Mouse (Mus musculus) cerebral cortex, adult 2 months (tissue): ENCODE measurements around the gene Tmem156.

Source experiments
- WGBS: fragments of 180-500 bp; shearing (Covaris S2); methylation state at CpG from one replicate; pipeline ENCODE4 v1.1.7; 2018; 5-methylcytosine and 5-hydroxymethylcytosine counted together

Gene Tmem156

GRCm38 (mm10) chr5:65091921-65092320 is at the start of gene Tmem156:
Tmem156 (minus strand) TSS chr5:65092132.
- WGBS: 66% methylated on average over 5 of the region's 5 CpGs

DNA sequence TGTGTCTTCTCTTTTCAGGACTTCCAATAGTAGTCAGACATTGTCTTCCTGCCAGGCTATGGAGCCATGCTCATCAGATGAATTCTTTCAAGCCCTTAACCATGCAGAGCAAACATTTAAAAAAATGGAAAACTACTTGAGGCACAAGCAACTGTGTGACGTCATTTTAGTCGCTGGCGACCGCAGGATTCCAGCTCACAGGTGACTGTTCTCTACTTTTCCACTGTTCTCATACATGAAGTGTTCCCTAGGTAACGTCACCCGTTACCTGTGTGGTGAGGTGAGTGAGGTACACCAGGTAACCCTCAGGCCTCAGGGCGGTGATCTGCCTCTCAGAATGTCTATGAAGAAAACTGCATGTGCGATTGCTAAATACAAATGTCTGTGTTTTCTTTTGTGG is 49.3 kb upstream of the Tmem156 start:
- WGBS: 91% methylated on average over 8 of the region's 8 CpGs

DNA sequence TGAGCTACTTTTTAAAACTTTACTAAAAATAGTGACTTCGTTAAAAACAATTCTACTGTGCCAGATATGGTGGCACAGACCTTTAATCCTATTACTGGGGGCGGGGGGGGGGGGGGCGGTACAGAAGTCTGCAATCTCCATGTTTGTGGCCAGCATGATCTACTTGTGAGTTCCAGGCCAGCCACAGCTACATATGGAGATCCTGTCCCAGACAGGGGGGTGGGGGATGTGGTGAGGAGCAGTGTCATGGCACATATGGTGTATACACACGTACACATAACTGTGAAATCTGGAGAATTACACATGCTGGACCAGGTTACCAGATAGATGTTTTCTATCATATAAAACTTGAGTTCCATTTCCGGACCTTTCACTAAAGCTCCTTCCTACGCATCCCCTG is 45.1 kb upstream of the Tmem156 start:
- 60% methylated on average over 6 of the region's 6 CpGs for WGBS

DNA sequence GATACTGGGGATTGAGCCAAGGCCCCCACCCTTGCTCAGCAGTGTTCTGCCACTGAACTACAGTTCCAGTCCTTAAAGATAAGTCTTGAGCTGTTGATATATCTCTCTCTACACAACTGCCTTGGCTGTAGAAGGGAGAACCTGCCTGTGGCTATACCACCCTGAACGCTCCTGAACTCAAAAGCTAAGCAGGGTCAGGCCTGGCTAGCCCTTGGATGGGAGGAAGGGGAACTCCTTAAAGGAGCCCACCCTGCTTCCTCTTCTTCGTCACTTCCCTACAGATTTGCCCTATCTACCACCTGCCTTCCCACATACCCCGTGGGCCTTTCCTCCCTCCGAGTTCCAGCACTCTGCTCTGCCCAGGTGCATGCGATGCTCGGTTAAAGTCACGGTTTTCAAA is 44.2 kb upstream of the Tmem156 start:
- 76% methylated on average over 7 of the region's 7 CpGs for WGBS

DNA sequence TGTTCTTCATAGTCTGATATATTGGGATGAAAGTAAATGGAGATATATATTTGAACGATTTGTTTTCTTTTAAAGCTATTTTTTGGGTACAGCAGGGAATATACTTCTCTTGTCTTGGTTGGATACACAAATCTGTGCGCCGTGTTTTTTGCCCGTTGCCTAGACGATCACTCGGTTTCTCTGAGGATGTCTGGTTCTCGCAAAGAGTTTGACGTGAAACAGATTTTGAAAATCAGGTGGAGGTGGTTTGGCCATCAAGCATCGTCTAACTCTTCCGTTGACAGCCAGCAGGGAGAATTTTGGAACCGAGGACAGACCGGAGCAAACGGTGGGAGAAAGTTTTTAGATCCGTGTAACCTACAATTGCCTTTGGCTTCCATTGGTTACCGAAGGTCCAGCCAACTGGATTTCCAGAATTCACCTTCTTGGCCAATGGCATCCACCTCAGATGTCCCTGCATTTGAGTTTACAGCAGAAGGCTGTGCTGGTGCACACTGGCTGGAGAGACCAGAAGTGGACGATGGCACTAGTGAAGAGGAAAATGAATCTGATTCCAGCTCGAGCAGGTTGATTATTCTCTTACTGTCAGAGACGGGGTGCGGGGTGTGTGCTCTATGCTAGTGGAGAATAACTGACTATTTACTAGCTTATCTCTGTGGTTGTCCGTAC is 39.4 kb upstream of the Tmem156 start:
- 18% methylated on average over 20 of the region's 20 CpGs for WGBS

DNA sequence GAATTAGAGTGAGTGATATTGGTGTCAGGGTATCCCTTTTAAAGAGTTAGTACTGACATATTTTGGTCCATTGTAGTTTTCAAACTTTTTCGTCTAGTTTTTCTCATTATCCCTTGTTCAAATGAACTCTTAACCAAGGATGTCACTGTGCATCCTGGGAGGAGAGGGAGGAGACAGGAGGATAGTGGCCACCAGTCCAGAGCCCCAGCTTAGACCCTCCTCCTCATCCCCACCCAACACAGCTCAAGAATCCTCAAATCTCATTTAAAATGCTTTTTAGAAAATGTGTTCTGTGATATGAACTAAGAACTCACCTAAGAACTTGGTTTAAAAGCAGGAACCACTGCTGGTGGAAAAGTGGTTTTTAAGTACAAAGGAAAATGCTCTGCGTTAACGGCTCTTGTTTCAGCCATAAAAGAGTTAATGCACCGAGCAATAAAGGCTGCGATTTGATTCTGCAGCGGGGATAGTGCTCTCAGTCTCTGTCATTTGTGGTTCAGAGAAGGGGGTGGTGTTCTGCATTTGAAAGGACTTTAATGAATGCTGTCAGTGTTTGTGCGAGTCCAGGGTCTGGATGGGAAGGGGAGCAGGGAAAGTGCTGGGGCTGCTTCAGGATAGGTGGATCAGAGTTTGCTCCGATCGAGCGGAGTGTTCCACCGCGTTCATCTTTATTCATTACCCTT is 38.7 kb upstream of the Tmem156 start:
- WGBS: 10% methylated on average over 12 of the region's 12 CpGs

GRCm38 (mm10) chr5:65128481-65128880 is 36.5 kb upstream of the Tmem156 start:
- 60% methylated on average over 2 of the region's 2 CpGs for WGBS

DNA sequence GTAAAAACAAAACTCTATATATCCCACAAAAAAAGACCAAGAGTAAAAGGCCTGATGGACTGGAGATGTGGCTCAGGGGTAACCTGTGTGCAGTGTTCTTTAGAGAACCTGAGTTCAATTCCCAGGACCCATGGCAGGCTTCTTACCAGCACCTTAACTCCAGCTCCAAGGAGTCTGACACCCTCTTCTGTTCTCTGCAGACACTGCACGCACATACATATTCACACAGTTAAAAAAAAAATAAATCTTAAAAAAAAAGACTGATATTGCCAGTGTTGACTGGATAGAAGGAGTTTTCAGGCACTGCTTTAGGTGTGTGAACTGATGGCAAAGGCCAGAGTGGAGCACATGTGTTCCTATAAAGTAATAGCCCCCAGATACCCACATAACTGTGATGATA is 34.2 kb upstream of the Tmem156 start:
- 95% methylated on average over 1 of the region's 1 CpGs for WGBS

DNA sequence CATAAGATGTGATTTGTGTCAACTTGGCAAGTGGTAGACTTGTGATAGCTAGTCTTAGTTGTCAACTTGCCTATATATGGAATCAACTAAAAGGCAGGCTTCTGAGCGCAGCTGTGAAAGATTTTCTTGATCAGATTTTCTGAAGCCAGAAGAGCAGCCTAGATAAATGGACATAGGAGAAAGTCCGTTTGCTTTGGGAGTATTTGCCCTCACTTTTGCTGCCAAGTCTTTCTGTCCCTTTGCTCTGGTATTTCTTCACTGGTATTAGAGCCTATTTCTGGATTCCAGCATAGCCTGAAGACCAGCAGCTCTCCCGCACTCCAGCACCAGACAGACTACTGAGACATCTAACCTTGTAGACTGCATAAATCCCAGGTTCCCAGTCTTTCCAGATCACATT is 30.7 kb upstream of the Tmem156 start:
- WGBS: 63% methylated on average over 3 of the region's 3 CpGs

- 69% methylated on average over 3 of the region's 3 CpGs for WGBS
Measured at GRCm38 (mm10) chr5:65119918-65120317, 28.0 kb upstream of the Tmem156 start.

GRCm38 (mm10) chr5:65119495-65119894 is 27.6 kb upstream of the Tmem156 start:
- 82% methylated on average over 1 of the region's 1 CpGs for WGBS

GRCm38 (mm10) chr5:65116789-65117188 is 24.9 kb upstream of the Tmem156 start:
- WGBS: 88% methylated on average over 2 of the region's 2 CpGs

DNA sequence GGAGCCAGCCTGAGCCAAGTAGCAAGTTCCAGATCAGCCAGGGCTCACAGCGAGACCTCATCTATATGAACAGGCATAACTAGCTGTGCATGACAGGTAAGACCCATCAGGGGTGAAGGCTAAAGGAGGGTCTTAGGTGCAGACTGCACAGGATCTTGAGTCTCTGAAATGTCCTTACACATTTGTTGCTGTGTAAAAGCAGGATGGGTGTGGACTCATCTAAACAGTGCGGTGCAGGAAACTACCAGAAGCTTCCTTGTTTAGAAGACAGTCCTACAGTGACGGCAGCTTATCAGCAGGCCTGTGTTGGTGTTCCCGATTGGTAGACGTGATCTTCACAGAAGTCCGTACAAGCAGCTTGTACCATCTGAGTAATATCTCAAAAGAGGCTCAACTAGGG is 21.4 kb upstream of the Tmem156 start:
- WGBS: 83% methylated on average over 6 of the region's 6 CpGs

DNA sequence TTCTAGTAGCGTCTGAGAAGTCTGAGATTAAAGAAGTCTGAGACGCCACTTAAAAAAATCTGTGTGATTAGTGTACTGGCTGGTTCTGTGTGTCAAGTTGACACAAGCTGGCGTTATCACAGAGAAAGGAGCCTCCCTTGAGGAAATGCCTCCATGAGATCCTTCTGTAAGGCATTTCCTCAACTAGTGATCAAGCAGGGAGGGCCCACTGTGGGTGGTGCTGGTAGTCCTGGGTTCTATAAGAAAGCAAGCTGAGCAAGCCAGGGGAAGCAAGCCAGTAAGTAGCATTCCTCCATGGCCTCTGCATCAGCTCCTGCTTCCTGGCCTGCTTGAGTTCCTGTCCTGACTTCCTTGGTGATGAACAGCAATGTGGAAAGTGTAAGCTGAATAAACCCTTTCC is 20.3 kb upstream of the Tmem156 start:
- 76% methylated on average over 3 of the region's 3 CpGs for WGBS

DNA sequence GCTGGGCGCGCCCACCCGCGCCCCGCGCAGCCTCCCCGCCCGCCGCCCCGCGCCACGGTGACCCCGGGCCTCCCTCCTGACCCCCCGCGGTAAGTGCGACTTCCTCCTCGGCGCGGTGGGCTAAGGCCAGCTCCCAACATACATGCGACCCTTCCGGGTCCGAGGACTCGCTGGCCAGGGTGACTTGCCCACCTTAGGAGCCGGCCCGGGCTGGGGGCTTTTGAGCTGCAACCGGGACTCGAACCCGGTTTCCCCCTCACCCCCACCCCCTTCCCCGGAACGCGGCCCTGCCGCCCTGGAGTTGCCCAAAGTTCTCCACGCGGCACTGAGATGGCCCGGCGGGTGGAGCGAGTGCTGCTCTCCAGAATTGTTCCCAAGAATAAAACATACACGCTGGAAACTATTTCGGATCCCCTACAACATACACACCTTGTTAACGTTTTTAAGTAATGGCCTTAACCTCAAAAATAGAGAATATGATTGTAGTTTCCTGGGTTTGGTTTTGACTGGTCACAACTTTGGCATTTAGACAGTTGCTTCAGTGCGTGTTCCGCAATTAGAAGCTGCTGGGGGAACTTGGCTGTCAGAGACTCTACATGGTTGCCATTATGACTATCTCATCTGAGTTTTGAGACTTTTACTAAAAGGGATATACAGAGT is 16.0 kb upstream of the Tmem156 start:
- 2% methylated on average over 42 of the region's 42 CpGs for WGBS

- 4% methylated on average over 44 of the region's 56 CpGs for WGBS
Measured at GRCm38 (mm10) chr5:65106876-65107772, 15.2 kb upstream of the Tmem156 start, which contains the start of gene Klhl5. Klhl5 (plus strand) TSS chr5:65107539.

DNA sequence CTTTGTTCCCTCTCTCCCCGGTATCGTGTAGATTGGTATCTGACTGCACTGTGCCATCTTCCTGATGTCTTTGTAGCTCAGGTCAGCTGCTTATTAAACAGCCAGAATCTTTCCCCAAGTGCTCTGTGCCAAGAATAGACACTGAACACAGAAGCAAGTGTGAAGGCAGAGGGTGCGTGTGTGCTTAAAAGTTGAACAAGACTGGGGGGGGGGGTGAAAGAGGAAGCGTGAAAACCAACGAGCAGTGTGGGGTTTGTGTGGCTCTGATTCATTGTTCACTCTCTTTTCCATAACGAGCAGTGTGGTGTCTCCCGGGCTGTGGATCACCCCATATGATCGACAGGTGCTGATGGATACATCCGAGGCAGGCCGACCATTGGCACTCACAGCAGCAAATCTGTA is 10.7 kb upstream of the Tmem156 start:
- whole genome bisulfite sequencing: 31% methylated on average over 10 of the region's 10 CpGs

- 79% methylated on average over 3 of the region's 3 CpGs for WGBS
Measured at GRCm38 (mm10) chr5:65102026-65102640, 10.2 kb upstream of the Tmem156 start.

GRCm38 (mm10) chr5:65101621-65102020 is 9.7 kb upstream of the Tmem156 start:
- 90% methylated on average over 6 of the region's 6 CpGs for WGBS

- 80% methylated on average over 5 of the region's 5 CpGs for WGBS
Measured at GRCm38 (mm10) chr5:65101209-65101608, 9.3 kb upstream of the Tmem156 start.

GRCm38 (mm10) chr5:65100002-65100401 is 8.1 kb upstream of the Tmem156 start:
- WGBS: 59% methylated on average over 11 of the region's 11 CpGs
